Comparison of ENCODE assay signal across 8 mouse cellular contexts in the genomic region with DNA sequence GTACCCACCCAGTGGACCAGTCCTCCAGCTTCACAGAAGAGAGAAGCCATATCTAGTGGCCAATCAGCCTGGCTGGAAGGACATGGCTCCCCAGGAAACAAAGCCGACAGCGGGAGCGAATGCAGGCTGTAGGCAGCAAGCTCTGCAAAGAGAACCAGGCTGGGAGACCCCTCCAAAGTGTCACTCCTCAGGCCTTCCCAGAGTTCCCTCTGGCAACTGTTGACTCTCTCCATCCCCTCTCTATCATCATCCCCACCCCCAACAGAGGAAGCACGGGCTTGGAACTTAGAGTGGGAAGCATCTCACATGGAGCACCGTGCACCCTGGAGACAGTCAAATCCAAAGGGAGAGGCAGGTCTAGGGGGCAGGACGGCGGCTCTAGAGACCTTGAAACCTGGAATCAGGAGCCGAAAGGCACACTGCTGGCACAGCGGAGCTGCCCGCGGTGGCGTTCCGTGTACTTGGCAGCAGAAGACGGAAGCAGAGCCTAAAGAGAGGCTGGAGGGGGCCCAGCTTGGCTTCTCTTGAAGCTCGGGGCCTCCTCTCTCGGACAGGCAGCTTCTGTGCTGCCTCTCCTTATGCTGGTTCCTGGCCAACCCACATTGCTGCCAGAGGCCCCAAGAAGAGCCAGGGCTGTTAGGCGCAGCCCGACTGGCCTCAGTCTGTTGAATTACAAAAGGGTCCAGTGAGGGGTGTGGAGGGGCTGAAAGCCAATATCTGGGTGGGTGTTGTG. TPM values are rescaled to one million over a fixed set of nuclear protein-coding genes. Genes with fewer than 3 reads are reported as not detected.
A peak's percentile ranks its signal among the peaks of the same experiment; 100 is the strongest.
DNase-seq lines count a peak whose midpoint lies in the region.

No protein-coding gene starts in this region.

- peak; percentile 58 for DNase-seq in adrenal gland, postnatal 10 days
- DNase-seq in adrenal gland, postnatal 4 days (ENCODE audit: low spot score in 2 of 2), result no peak
- peak; percentile 74 to 80 for DNase-seq in cerebellum, adult 18-20 months
- DNase-seq in gastrocnemius, postnatal 14 days, result peak; percentile 65
- peak; percentile 31 to 55 for DNase-seq in layer of hippocampus, postnatal 25 days (ENCODE audit: extremely low spot score in 1 of 2, low spot score in 1 of 2)
- peak; percentile 49 to 76 for DNase-seq in lung, postnatal 4 days
- peak; percentile 4 to 43 for DNase-seq in urinary bladder, postnatal 36 days (ENCODE audit: low spot score in 2 of 2)
- DNase-seq in spleen, postnatal 14 days (ENCODE audit: low spot score in 2 of 2), result no peak

- intact Hi-C loops in gastrocnemius, postnatal 14 days (cut with DNase I; ENCODE audit: low total_unique reads), result no loop called here

RNA-seq across cellular contexts. Expression of gene Gsg1l, which starts 41.3 kb away (rescaled TPM):
- total RNA-seq in adrenal gland, postnatal 10 days (2021), result 1 to 10 TPM; 7.2 to 8.7 TPM
- 10 to 100 TPM; 13.2 to 13.9 TPM for total RNA-seq in adrenal gland, postnatal 4 days (2021)
- under 1 TPM; 0.06 to 0.16 TPM for total RNA-seq in gastrocnemius, postnatal 14 days (2021)
- 10 to 100 TPM; 14.3 to 14.4 TPM for total RNA-seq in layer of hippocampus, postnatal 25 days (2021)

Comparison
In these comparisons a context has a peak if more than half of its experiments do, and no peak if none do; other contexts are left out.
1. DNase-seq: peak in adrenal gland, postnatal 10 days (single experiment), cerebellum, adult 18-20 months (2 of 2), gastrocnemius, postnatal 14 days (single experiment), layer of hippocampus, postnatal 25 days (2 of 2), lung, postnatal 4 days (2 of 2) and urinary bladder, postnatal 36 days (2 of 2); none in adrenal gland, postnatal 4 days (0 of 2) and spleen, postnatal 14 days (0 of 2).
2. RNA of gene Gsg1l, which starts 41.3 kb away (total RNA-seq): 14.3 to 14.4 TPM in layer of hippocampus, postnatal 25 days, 13.2 to 13.9 TPM in adrenal gland, postnatal 4 days and 7.2 to 8.7 TPM in adrenal gland, postnatal 10 days; 0.06 to 0.16 TPM in gastrocnemius, postnatal 14 days; every median in the first group is over 4 times any median in the second.